Mouse (Mus musculus) B cell, adult 62 days (primary cell): ENCODE measurements around the gene Fadd. TPM values are rescaled to one million over a fixed set of nuclear protein-coding genes. Genes with fewer than 3 reads are reported as not detected.

Experiments
- total RNA-seq: library from RNA; stranded (reverse); gene quantifications from 4 replicates; pipeline ENCODE4 v1.2.4, GENCODE M21; 2023

The Fadd gene
- 4.9 to 5.6 TPM (median 5.3 TPM) in 4 replicates for total RNA-seq

DNA sequence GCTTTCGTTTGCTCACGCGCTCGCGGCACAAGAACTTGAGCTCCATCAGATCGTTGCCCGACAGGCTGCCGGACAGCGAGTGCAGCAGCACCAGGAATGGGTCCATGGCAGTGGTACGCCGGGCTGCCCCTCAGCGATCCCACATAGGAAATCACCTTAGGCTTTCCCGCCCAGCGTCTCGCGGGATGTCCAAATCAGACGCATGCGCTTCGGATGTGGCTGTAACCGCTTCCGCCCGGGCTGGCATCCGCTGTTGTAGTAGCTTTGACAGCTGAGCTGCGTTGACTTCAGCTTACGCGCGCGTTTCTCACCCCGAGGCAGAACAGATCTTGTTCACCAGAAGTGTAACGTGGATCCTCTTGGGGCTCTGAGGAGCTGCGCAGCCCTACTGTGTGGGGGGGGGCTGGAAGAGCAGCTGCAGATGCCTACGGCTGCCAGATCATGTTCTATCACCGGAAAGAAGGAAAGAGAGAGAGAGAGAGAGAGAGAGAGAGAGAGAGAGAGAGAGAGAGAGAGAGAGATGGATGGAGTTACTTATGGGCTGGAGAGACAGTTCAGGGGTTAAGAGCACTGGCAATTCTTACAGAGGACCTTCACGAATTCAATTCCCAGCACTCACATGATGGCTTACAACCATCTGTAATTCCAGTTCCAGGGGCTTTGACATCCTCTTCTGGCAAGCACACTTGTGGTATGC, at the start of gene Fadd:
Gene Fadd, minus strand, starts transcription at position 180 of the 697 bp plus-strand sequence.

DNA sequence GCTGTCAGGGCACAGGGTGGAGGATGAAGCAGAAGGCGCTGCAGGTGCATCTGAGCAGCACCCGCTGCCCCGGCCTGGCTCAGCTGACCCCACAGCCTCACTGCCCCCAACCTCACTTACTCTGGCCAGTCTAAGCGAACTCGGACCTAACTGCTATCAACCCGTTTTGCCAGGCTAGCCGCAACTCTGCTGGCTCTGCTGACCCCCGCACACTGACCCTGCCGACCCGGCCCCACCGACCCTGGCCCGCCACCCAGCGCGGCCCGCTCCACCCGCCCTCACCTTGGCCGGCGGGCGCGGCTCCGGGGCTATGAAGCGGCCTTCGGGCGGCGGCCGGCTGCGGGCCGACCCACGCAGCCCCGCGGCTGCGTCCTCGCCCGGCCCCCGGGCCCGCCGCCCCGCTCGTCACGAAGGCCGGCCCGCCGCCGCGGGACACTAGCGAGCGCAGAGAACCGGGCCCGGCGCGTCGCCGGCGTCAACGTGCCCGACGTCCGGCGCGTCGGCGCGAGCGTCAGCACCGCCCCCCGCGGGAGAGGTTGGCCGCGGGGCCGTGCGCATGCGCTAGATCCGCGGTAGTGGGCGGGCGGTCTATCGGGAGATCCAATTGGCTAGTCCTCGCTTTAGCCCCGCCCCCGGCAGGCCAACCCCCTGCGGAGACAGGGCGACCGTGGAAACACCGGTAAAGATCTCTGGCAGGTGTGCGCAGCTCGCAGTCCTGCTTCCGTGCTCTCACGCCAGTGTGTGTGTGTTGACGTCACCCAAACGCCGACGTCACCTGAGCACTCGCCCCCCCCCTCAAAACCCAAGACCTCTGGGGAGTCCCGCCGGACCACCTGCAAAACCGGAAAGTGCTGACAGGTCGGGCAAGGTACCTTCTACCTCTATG, 28.8 kb downstream of the Fadd start, which contains the start of gene Ppfia1:
Gene Ppfia1, minus strand, starts transcription at position 493 of the 886 bp plus-strand sequence.

Other genes with a start within 250 kb of the Fadd start
- 0.35 to 2.3 TPM (median 1.1 TPM) in 4 replicates for gene Cttn, start 111.5 kb downstream of the Fadd start, total RNA-seq
- gene Ppfia1, start 28.7 kb downstream of the Fadd start, total RNA-seq: 91.1 to 119 TPM (median 104 TPM) in 4 replicates
- gene Ano1, start 169.5 kb upstream of the Fadd start, total RNA-seq: not detected in 4 replicates